Mouse (Mus musculus): ENCODE measurements around the gene Baiap2. TPM values are rescaled to one million over a fixed set of nuclear protein-coding genes. Genes with fewer than 3 reads are reported as not detected.
A peak's percentile ranks its signal among the peaks of the same experiment; 100 is the strongest.

The Baiap2 gene
- polyA plus RNA-seq, 1 experiment: 41.5 TPM

GRCm38 (mm10) chr11:119990658-119991337 is 48.2 kb downstream of the Baiap2 start:
- no peak for TF ChIP-seq MAX (IDR thresholded peaks at IDR 0.05)
- TF ChIP-seq USF1 (IDR thresholded peaks at IDR 0.05; ENCODE audit: low read depth): no peak
- TF ChIP-seq CTCF (IDR thresholded peaks at IDR 0.05; ENCODE audit: control insufficient read depth, insufficient read depth, insufficient read length): no peak
- TF ChIP-seq MYOG (IDR thresholded peaks at IDR 0.05; ENCODE audit: control insufficient read depth, extremely low read depth, insufficient read length): no peak
- no peak for TF ChIP-seq FOSL1 (IDR thresholded peaks at IDR 0.05; ENCODE audit: insufficient read depth, low read length, poor library complexity, severe bottlenecking)
- TF ChIP-seq CEBPB (IDR thresholded peaks at IDR 0.05; ENCODE audit: low read depth): no peak
- TF ChIP-seq MYOD1 (IDR thresholded peaks at IDR 0.05; ENCODE audit: control insufficient read depth, insufficient read length, low read depth): no peak
- Histone ChIP-seq H3ac (ENCODE audit: control insufficient read depth, insufficient read length, low read depth) (no peak overlapping the region), H3K79me2 (ENCODE audit: control insufficient read depth, insufficient read depth) (peaks cover 33% of the 10 kb centered on the region), H3K36me3 (ENCODE audit: control insufficient read depth, insufficient read depth) (peaks cover 73% of the 10 kb centered on the region), H3K79me3 (ENCODE audit: low read depth) (peaks cover 4% of the 10 kb centered on the region), H3K27me3 (ENCODE audit: control insufficient read depth, insufficient read depth, insufficient read length) (no peaks in the 10 kb centered on the region), H3K4me3 (ENCODE audit: insufficient read depth, poor library complexity, severe bottlenecking) (no peak overlapping the region)

GRCm38 (mm10) chr11:119991338-119991678 is 48.7 kb downstream of the Baiap2 start:
- H3K27me3 ChIP-seq (ENCODE audit: control insufficient read depth, insufficient read depth, insufficient read length): no peaks in the 10 kb centered on the region
- H3K36me3 ChIP-seq (ENCODE audit: control insufficient read depth, insufficient read depth): peaks cover 73% of the 10 kb centered on the region
- peak; percentile 97 for TF ChIP-seq CTCF (IDR thresholded peaks at IDR 0.05; ENCODE audit: control insufficient read depth, insufficient read depth, insufficient read length)
- TF ChIP-seq MYOG (IDR thresholded peaks at IDR 0.05; ENCODE audit: control insufficient read depth, extremely low read depth, insufficient read length): no peak
- peak; percentile 74 for TF ChIP-seq FOSL1 (IDR thresholded peaks at IDR 0.05; ENCODE audit: insufficient read depth, low read length, poor library complexity, severe bottlenecking)
- TF ChIP-seq MYOD1 (IDR thresholded peaks at IDR 0.05; ENCODE audit: control insufficient read depth, insufficient read length, low read depth): peak; percentile 70
- no peak overlapping the region for H3K4me3 ChIP-seq (ENCODE audit: insufficient read depth, poor library complexity, severe bottlenecking)
- peaks cover 4% of the 10 kb centered on the region for H3K79me3 ChIP-seq (ENCODE audit: low read depth)
- H3ac ChIP-seq (ENCODE audit: control insufficient read depth, insufficient read length, low read depth): no peak overlapping the region
- peaks cover 33% of the 10 kb centered on the region for H3K79me2 ChIP-seq (ENCODE audit: control insufficient read depth, insufficient read depth)

- Histone ChIP-seq H3K4me3 (ENCODE audit: insufficient read depth, poor library complexity, severe bottlenecking) (no peak overlapping the region), H3K36me3 (ENCODE audit: control insufficient read depth, insufficient read depth) (peaks cover 83% of the 10 kb centered on the region), H3K79me2 (ENCODE audit: control insufficient read depth, insufficient read depth) (no peaks in the 10 kb centered on the region), H3K27me3 (ENCODE audit: control insufficient read depth, insufficient read depth, insufficient read length) (no peaks in the 10 kb centered on the region), H3K79me3 (ENCODE audit: low read depth) (no peaks in the 10 kb centered on the region), H3ac (ENCODE audit: control insufficient read depth, insufficient read length, low read depth) (no peak overlapping the region)
- TF ChIP-seq CTCF (IDR thresholded peaks at IDR 0.05; ENCODE audit: control insufficient read depth, insufficient read depth, insufficient read length) (no peak), MYOG (IDR thresholded peaks at IDR 0.05; ENCODE audit: control insufficient read depth, extremely low read depth, insufficient read length) (no peak), FOSL1 (IDR thresholded peaks at IDR 0.05; ENCODE audit: insufficient read depth, low read length, poor library complexity, severe bottlenecking) (no peak), MAX (IDR thresholded peaks at IDR 0.05) (no peak), MYOD1 (IDR thresholded peaks at IDR 0.05; ENCODE audit: control insufficient read depth, insufficient read length, low read depth) (no peak), USF1 (IDR thresholded peaks at IDR 0.05; ENCODE audit: low read depth) (no peak), CEBPB (IDR thresholded peaks at IDR 0.05; ENCODE audit: low read depth) (no peak)
Measured at GRCm38 (mm10) chr11:119997351-119997750, 54.8 kb downstream of the Baiap2 start.

- Histone ChIP-seq H3K79me2 (ENCODE audit: control insufficient read depth, insufficient read depth) (no peaks in the 10 kb centered on the region), H3K27me3 (ENCODE audit: control insufficient read depth, insufficient read depth, insufficient read length) (no peaks in the 10 kb centered on the region), H3ac (ENCODE audit: control insufficient read depth, insufficient read length, low read depth) (no peak overlapping the region), H3K79me3 (ENCODE audit: low read depth) (no peaks in the 10 kb centered on the region), H3K4me3 (ENCODE audit: insufficient read depth, poor library complexity, severe bottlenecking) (no peak overlapping the region), H3K36me3 (ENCODE audit: control insufficient read depth, insufficient read depth) (peaks cover 71% of the 10 kb centered on the region)
- TF ChIP-seq MYOG (IDR thresholded peaks at IDR 0.05; ENCODE audit: control insufficient read depth, extremely low read depth, insufficient read length): no peak
- no peak for TF ChIP-seq CTCF (IDR thresholded peaks at IDR 0.05; ENCODE audit: control insufficient read depth, insufficient read depth, insufficient read length)
- TF ChIP-seq FOSL1 (IDR thresholded peaks at IDR 0.05; ENCODE audit: insufficient read depth, low read length, poor library complexity, severe bottlenecking): no peak
- no peak for TF ChIP-seq CEBPB (IDR thresholded peaks at IDR 0.05; ENCODE audit: low read depth)
- no peak for TF ChIP-seq MYOD1 (IDR thresholded peaks at IDR 0.05; ENCODE audit: control insufficient read depth, insufficient read length, low read depth)
- TF ChIP-seq MAX (IDR thresholded peaks at IDR 0.05): no peak
- TF ChIP-seq USF1 (IDR thresholded peaks at IDR 0.05; ENCODE audit: low read depth): no peak
Measured at GRCm38 (mm10) chr11:120002041-120002440, 59.5 kb downstream of the Baiap2 start.

- Histone ChIP-seq H3ac (ENCODE audit: control insufficient read depth, insufficient read length, low read depth) (no peak overlapping the region), H3K79me2 (ENCODE audit: control insufficient read depth, insufficient read depth) (no peaks in the 10 kb centered on the region), H3K4me3 (ENCODE audit: insufficient read depth, poor library complexity, severe bottlenecking) (no peak overlapping the region), H3K27me3 (ENCODE audit: control insufficient read depth, insufficient read depth, insufficient read length) (no peaks in the 10 kb centered on the region), H3K36me3 (ENCODE audit: control insufficient read depth, insufficient read depth) (peaks cover 65% of the 10 kb centered on the region), H3K79me3 (ENCODE audit: low read depth) (no peaks in the 10 kb centered on the region)
- TF ChIP-seq CEBPB (IDR thresholded peaks at IDR 0.05; ENCODE audit: low read depth): no peak
- TF ChIP-seq MYOG (IDR thresholded peaks at IDR 0.05; ENCODE audit: control insufficient read depth, extremely low read depth, insufficient read length): no peak
- TF ChIP-seq USF1 (IDR thresholded peaks at IDR 0.05; ENCODE audit: low read depth): no peak
- TF ChIP-seq CTCF (IDR thresholded peaks at IDR 0.05; ENCODE audit: control insufficient read depth, insufficient read depth, insufficient read length): no peak
- no peak for TF ChIP-seq FOSL1 (IDR thresholded peaks at IDR 0.05; ENCODE audit: insufficient read depth, low read length, poor library complexity, severe bottlenecking)
- TF ChIP-seq MAX (IDR thresholded peaks at IDR 0.05): no peak
- TF ChIP-seq MYOD1 (IDR thresholded peaks at IDR 0.05; ENCODE audit: control insufficient read depth, insufficient read length, low read depth): no peak
Measured at GRCm38 (mm10) chr11:120002634-120003220, 60.2 kb downstream of the Baiap2 start.
